Mouse (Mus musculus) thymus, postnatal 4 days (tissue): ENCODE results near the gene Rassf8.

Experiments
- DNase-seq: peaks from one replicate; pipeline ENCODE4 v3.0.0; 2021

Gene Rassf8

GRCm38 (mm10) chr6:145747671-145748640 is 1.4 kb downstream of the Rassf8 start:
- DNase-seq, result no peak

- no peak for DNase-seq
Observed at GRCm38 (mm10) chr6:145750394-145750793, 3.8 kb downstream of the Rassf8 start.

DNA sequence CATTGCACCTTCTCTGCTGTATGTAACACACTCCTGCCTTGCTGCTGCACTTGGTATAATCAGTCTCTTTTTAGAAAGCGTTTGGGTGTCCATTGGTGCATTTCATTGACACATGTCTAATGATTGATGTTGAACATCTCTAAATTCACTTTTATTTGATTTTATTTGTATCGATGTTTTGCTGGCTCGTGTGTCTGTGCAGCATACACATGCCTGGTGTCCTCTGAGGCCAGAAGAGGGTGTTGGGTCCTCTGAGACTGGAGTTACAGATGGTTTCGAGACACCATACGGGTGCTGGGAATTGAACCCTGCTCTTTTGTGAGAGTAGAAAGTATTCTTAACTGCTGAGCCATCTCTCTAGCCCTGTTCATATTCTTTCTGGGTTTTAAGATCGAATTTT is 6.7 kb downstream of the Rassf8 start:
- DNase-seq, result no peak

DNA sequence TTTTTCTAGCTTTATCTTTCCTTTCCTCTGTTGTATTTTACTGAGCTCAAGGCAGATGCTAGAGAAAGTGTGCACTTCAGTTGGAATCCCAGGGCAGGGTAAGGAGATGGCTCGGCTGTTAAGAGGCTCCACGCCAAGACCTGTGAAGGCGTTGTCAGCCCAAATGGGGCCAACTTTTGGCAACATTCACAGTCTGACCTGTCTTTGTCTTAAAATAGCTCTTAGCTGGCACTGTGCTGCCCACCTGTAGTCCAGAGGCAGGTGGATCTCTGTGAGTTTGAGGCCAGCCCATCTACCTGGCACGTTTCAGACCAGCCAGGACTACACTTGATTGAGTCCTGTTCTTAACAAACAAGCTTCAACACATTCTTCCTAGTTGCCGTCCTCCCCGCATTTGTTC is 7.9 kb downstream of the Rassf8 start:
- DNase-seq, result no peak

DNA sequence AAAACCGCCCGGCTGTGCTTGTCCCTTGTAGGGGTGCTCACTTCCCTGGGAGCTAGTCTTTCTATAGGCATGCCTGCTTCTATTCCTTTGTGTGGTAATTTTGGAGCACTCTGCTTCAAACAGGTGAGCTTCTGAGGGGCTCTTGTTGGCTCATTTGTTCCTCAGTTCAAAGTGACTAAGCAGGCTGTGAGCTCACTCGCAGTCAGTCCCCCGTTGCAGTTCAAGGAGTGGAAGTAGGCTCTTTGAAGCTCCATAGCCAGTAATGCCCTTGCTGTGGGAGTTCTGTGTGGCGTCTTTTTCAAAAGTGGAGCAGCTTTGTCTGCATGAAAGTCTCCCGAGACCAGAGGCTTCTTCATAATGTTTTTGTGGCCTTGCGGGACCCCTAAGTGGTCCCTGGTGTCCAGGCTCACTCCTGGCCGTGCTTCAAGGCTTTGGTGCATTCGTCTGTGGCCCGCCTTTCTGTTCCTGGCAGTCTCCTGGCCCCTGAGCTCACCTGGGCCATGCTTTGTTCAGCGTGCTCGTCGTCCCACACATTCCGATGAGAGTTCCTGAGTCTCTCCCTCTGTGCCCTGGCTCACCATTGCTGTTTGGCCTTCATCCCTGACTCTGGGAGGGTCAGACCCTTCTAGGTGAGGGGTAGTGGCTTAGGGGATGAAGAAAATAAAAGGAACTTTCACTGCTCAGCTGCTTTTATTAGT is 9.5 kb downstream of the Rassf8 start:
- no peak for DNase-seq

- no peak for DNase-seq
Observed at GRCm38 (mm10) chr6:145756640-145757005, 10.1 kb downstream of the Rassf8 start.

DNA sequence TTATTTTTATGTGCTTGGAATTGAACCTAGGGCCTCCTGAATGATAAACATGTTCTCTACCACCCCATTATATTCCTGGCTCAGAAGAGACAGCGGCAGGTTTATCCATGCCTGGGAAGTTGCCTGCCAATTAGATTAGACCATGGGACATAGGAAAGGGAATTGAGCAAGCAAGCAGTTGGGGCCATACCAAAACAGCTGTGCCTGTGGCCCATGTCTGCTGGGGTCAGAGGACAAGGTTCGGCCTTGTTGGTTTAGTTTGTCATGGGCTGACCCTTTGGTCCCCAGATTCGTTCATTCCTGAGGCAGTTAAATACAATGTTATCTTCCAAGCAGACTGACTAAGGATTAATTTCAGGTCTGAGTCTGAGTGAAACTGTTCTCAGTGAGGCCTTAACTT is 10.8 kb downstream of the Rassf8 start:
- no peak for DNase-seq

GRCm38 (mm10) chr6:145758685-145759084 is 12.1 kb downstream of the Rassf8 start:
- no peak for DNase-seq

DNA sequence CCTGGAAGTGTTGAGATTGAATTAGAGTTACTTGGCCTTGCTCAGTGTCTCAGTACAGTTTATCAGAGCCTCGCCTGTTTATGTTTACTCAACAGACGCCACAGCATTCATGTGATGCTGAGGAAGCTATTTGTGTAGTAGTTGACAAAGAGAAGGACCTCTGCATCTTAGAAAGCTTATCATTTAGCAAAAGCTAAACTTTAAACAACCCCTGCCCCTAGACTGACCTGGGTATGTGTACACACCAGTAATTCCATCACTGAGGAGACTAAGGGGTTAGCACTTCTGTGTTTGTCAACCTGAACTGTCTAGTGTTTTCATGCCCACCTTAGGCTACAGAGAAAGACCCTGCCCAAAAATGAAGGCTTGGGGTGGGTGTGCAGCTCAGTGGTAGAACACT is 12.9 kb downstream of the Rassf8 start:
- no peak for DNase-seq

GRCm38 (mm10) chr6:145760246-145761016 is 13.9 kb downstream of the Rassf8 start:
- DNase-seq, result peak; percentile 45

- DNase-seq, result no peak
Observed at GRCm38 (mm10) chr6:145761151-145761935, 14.8 kb downstream of the Rassf8 start.

- DNase-seq, result no peak
Observed at GRCm38 (mm10) chr6:145762016-145762415, 15.5 kb downstream of the Rassf8 start.

DNA sequence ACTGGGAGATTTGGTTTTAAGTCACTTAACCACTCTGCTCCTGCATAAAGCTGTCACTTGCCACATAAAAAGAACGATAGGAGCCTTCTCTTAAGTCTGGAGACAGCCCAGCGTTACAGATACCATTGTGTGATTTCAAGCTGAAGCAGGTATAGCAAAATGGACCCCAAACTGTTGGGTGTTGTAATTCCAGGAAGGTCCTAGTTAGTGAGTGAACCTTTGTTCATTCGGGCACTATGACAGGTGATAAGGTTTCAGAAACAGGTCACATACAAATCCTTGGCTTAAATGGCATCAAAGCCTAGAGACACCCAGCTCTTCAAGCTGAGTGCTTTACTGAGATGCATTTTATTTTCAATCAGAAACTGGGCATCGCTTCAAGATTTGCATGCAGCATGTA is 16.5 kb downstream of the Rassf8 start:
- no peak for DNase-seq

DNA sequence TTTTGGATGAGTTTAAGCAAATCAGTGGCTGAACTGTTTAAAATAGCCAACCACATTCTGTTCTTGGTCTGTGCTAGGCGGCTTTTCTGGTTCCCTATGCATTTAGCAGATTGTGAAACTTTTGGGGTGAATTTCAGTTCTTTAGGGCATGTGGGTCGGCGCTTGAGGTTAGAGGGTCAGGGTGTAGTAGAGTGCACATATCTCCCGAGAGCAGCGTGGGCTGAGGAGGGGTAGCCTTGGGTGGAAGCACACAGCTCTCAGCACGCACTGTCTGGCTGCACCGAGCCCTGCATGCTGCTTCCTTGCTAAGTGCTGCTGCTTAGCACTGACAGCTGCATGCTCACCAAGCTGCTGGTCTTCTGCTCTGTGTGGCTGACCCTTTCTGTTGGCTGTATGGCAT is 18.5 kb downstream of the Rassf8 start:
- DNase-seq, result no peak

GRCm38 (mm10) chr6:145766971-145767370 is 20.4 kb downstream of the Rassf8 start:
- DNase-seq, result no peak

DNA sequence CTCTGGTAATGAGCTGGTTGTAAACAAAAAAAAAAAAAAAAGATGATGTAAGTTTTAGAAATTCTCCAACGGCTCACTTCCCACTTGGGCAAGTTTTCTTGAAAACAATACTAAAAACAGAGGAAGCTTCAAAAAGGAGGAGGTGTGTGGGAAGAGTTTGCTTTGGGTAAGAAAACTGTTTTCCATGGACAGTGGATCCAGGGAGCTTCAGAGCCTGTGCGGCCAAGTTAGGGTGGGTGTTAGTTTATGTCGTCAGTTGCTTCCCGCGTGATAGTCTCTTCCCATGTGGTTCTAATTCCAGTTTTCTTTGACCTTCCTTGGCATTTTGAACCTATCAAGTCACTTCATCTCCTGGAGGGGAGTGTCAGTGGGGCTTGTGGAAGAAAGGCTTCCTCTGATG is 21.1 kb downstream of the Rassf8 start:
- no peak for DNase-seq

- no peak for DNase-seq
Observed at GRCm38 (mm10) chr6:145768671-145769292, 22.2 kb downstream of the Rassf8 start.

GRCm38 (mm10) chr6:145769855-145770254 is 23.3 kb downstream of the Rassf8 start:
- no peak for DNase-seq

DNA sequence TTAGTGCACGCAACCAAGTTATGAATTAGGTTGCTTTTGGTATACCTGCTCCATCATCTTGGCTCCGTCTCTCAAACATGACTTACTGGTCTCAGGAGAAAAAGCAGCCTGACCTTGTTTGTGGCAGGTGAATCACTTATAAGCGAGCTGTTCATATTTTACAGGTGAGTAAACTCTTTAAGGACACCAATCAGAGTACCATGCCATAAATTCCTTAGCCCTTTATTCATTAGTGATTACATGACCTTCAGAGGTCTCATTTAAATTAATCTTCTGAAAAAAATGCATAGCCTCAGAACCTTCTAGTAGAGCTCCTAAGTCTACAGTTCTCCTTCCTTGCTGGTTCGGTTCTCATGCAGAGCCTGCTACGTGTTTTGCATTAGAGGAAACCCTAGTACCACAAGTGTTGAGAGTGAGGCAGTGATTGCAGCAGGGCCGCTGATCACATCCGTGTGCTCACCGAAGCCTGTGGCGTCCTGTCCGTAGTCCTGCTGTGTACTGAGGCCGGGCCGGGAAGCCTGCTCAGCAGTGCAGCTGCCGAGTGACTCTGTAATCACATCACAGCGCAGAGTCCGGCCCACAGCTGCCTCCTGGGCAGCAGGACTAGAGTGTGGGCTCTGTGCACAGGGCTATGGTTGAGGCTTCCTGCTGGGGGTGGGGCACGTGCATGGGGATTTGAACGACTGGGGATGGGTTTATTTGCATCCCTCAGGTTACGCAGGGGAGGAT is 23.9 kb downstream of the Rassf8 start:
- DNase-seq, result peak; percentile 56

GRCm38 (mm10) chr6:145774436-145774835 is 27.9 kb downstream of the Rassf8 start:
- no peak for DNase-seq

DNA sequence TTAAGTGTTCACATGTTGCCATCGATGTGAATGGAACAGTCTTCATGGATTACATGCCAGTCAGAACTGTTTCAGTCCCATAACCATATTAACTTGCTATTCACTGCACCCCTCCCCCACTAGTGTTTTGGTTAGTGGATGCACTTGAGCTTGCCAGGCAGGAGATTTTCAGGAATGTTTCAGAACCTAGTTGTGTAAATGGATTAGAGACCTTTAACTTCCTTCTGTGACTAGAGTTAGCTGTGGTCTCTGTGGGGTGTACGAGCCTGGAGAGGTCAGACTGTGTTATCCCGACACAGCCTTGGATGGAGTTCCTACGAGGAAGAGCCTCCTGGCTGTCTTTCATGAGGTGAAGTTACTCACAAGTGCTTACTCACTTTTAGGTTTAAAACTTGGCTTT is 29.7 kb downstream of the Rassf8 start:
- no peak for DNase-seq
